Mouse (Mus musculus): ENCODE measurements around the gene Lce6a.

Gene Lce6a

DNA sequence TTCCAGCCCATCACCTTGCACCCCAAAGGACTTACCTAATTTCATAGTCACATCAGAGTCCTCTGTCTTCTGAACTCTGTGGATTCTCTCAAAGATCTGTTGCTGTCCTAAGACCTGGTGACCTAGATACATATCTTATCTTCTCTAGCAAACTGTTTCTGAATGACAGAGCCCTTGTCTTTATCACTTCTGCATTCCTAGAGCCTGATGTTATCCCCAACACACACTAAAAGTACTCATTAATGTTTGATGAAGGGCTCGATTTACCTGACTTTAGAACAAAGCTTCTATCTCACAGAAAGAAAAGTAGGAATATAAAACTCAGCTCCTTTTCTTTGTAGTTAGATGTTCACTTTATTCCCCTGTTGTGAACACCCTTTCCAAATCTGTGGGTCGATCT is at the start of gene Lce6a:
TSS of gene Lce6a (minus strand) at position 101 of the 400 bp plus-strand sequence.
- no peak for DNase-seq (ENCODE audit: low spot score)

- DNase-seq (ENCODE audit: low spot score) = no peak
These were observed 48.8 kb upstream of the Lce6a start, which contains the start of gene Lce1a2 for GRCm38 (mm10) chr3:92670215-92670614. TSS of gene Lce1a2 (minus strand) at chr3:92670315.

- no peak for DNase-seq (ENCODE audit: low spot score)
These were observed 35.4 kb upstream of the Lce6a start, which contains the start of gene Lce1b for GRCm38 (mm10) chr3:92656826-92657225. TSS of gene Lce1b (minus strand) at chr3:92656926.

GRCm38 (mm10) chr3:92648207-92648606 is 26.7 kb upstream of the Lce6a start, which contains the start of gene Lce1a1:
TSS of gene Lce1a1 (minus strand) at chr3:92648307.
- no peak for DNase-seq (ENCODE audit: low spot score)

GRCm38 (mm10) chr3:92639854-92640253 is 18.4 kb upstream of the Lce6a start:
- DNase-seq (ENCODE audit: low spot score) = no peak

DNA sequence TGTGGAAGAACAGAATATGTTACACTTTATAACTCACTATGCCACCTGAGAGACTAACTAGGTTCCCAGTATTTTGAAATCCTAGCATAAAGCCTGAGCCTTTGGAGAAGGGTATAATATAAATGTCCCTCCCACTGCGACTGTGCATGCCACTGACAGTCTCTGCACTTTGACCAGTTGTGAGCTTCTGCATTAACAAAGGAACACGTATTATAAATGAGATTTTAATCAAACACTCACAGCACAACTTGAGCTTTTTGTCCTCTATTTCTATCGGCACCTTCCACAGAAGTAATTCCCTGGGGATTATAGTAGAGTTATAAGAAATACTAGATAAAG is 17.2 kb upstream of the Lce6a start:
- DNase-seq (ENCODE audit: low spot score) = no peak

DNA sequence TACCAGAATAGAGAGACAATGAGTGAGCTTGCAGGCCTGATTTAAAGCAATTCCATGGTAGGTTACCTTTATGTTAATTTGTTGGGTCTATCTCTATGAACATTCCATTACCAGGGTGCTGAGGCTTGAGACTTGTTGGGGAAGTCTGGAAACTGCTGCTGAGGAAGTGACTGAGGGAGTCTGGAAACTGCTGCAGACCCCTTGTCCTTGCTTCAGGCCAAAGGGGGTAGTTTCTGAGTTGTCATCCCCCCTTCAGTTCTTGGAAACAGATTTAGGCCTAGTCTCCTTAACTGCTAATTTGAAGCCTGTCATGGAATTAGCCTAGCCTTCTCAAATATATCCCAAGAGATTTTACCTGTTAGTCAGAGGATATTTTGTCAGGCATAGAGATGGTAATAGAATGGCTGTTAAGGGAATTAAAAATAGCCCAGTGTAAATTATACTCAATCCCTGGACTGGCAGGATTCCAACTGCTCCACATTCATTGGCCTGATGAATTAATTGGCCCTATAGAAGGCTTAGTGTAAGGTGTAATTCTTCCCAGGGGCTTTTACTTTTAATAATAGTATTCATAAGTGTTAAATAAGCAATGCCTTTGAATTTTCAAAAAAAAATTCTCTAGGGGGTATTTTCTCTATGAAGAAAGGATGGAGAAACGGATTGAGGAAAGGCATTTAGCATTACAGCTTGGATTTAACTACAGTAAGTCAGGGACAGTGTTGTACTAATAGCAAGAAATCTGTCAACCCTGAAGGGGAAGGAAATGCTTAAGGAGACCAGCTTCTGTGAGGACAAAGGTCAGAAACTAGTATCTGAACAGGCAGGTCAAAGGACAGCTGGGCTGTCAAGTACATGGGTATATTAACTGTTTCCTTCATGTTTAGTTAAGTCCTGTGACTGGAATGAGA is 16.5 kb upstream of the Lce6a start:
- no peak for DNase-seq (ENCODE audit: low spot score)

GRCm38 (mm10) chr3:92609804-92610203 is 11.7 kb downstream of the Lce6a start:
- no peak for DNase-seq (ENCODE audit: low spot score)

DNA sequence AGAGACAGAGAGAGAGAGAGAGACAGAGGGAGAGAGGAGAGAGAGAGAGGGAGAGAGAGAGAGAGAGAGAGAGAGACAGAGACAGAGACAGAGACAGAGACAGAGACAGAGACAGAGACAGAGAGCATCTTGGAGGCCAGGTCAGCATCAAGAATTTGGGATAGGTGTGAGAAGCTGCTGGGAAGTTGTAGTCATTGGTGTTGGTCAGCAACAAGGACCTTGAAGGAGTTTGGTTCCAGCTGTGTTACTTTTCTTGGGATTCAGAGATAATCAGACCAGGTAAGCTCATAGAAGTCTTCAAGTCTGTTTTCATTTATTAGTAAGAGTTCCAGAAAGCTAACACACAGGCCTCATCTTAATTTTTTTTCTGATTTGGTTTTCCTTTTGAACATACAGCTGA is 14.1 kb downstream of the Lce6a start, which contains the start of gene 2210017I01Rik:
TSS of gene 2210017I01Rik (minus strand) at position 101 of the 400 bp plus-strand sequence.
- DNase-seq (ENCODE audit: low spot score) = no peak

DNA sequence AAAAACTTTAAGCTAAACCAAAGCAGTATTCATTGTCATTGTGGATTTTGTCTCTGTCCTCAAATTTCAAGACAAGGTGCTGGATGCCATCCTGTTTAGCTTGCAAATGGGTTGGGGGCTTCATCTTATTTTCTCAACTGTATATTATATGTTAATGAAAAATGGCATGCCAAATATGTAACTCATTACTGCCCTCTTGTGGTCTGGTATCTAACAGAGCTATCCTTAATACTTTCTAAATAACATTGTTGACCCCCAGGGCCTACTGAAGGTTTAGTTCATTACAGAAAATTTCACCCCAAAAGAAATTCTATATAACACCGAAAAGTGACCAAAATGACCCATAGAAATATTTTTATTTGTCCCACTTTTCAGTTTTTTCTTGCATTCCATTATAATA is 19.3 kb downstream of the Lce6a start:
- DNase-seq (ENCODE audit: low spot score) = no peak

GRCm38 (mm10) chr3:92600456-92600855 is 21.0 kb downstream of the Lce6a start:
- DNase-seq (ENCODE audit: low spot score) = no peak

- no peak for DNase-seq (ENCODE audit: low spot score)
These were observed 21.5 kb downstream of the Lce6a start for GRCm38 (mm10) chr3:92599973-92600372.

DNA sequence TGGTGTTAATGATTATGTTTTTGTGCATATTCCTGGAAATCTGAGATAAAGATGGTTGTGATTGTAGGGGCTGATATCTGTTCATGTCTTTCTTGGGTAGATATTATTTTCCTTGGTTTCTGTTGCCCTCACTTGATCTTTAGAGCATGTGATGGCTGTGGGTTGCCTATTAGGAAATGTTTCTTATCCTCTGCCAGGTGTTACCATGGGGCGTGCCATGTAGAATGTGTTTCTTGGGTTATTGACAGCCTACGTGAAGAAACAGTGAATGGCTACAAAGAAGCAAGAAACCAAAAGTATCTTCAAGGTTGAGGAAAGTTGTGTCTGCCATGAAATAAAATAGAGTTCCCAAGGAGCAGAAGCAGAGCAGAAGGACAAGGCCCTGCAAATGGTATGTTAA is 23.0 kb downstream of the Lce6a start:
- no peak for DNase-seq (ENCODE audit: low spot score)

- DNase-seq (ENCODE audit: low spot score) = no peak
These were observed 32.6 kb downstream of the Lce6a start, which contains the start of gene Smcp for GRCm38 (mm10) chr3:92588858-92589257. TSS of gene Smcp (minus strand) at chr3:92588997.

GRCm38 (mm10) chr3:92587190-92587589 is 34.3 kb downstream of the Lce6a start:
- no peak for DNase-seq (ENCODE audit: low spot score)

DNA sequence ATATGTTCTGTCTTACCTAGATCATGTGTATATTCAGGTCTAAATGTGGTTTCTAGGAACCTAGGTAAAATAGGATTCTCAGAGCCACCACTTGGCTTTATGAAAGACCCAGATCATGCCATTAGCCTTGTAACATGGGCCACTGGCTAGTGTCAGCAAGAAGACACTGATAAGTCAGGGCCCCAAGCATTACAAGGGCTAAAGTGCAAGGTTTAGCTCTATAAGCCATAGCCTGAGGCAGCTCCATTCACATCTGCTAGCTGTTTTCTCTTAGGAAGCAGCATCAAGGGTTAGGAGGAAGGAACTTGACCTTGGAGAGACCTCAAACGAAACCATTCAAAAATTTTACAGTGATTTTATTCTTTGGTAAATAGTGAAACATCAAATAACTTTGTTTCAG is 36.4 kb downstream of the Lce6a start:
- no peak for DNase-seq (ENCODE audit: low spot score)

DNA sequence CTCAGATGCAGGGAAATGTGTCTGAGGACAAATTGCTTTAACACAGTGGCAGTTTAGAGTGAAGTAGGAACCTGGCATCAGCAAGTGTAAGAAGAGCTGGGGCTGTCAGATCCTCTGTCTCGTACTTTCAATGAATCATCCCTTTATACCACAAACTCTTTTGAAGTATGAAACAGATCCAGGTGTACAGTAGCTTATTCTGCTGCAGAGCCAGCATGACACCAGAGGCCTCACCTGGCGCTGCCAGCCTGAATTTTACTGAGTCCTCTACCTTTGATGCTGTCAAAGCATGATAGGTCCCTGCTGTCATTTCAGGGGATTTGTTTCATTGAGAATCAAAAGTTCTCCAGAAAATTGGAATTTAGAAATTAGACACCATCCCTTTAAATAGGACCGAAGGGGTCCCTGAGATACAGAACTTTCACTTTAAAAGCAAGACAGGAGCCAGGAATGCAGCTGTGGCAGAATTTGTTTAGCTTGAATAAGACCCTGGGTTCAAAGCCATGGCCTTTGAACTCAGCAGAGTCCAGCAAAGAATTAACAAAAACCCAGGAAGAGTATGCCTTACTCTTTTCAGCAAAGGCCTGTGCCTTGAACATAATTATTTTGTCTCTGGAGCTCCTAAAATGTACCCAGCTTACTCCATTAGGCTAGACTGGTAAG is 38.2 kb downstream of the Lce6a start:
- DNase-seq (ENCODE audit: low spot score) = no peak

- no peak for DNase-seq (ENCODE audit: low spot score)
These were observed 42.0 kb downstream of the Lce6a start for GRCm38 (mm10) chr3:92579508-92579907.

DNA sequence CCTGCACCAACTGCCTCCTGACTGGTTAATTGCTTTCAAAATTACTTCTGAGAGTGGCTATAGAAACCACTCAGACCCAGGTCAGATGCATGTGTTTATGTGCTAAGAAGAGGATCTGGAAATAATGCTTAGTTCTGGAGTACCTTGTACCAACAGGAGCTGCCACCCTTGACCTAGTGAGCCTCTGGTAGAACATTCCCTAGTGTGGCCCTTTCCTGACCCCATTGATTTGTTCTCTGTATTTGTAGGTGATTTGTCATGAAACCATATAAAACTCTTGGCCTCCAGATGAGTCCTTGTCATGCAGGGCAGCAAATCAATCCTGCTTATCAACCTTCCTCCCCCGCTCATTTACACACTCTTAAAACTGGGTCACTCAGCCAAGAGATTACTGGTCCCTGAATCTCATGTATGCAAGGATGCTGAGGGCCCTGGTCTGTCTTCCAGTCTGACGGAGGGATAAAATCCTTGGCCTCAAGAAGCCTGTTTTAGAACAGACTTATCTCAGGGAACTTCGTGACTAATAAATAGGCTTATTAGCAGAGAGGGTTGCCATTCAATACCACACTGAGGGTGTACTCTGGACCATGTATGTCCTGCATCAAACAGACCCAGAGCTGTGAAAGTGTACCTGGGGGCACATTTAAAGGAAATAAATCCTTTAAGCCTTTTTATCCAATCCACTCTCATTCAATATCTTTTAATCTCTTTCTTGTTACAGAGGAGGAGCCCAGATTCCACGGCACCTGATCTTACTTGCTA is 42.6 kb downstream of the Lce6a start:
- DNase-seq (ENCODE audit: low spot score) = no peak

DNA sequence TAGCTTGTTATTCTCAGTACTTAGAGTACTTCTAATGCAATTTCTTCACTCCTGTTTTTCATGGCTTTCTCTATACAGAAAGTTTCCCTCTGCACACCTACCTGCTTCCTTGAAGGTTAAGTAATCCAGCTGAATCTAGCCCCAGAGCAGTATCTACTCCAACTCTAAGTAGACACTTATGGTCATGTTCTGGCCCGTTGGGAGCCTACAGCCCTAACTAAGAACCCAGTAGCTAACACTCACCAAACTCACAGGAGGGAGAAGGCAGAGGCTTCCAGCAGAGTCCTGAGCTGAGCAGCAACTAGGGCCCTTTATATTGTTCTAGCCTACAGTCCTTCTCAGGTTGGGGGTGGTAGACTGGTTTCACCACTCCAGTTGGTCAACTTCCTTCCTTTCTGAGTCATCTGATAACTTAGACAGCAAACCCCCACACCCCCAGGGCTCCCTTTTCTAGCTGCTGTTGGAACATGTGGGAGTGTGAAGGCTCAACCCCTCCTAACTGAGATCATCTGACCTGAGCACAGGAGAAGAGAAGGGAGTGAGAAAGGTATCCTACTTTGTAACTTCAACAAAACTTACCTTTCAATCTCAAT is 47.9 kb downstream of the Lce6a start, which contains the start of gene Ivl:
TSS of gene Ivl (minus strand) at position 287 of the 593 bp plus-strand sequence.
- no peak for DNase-seq (ENCODE audit: low spot score)

DNA sequence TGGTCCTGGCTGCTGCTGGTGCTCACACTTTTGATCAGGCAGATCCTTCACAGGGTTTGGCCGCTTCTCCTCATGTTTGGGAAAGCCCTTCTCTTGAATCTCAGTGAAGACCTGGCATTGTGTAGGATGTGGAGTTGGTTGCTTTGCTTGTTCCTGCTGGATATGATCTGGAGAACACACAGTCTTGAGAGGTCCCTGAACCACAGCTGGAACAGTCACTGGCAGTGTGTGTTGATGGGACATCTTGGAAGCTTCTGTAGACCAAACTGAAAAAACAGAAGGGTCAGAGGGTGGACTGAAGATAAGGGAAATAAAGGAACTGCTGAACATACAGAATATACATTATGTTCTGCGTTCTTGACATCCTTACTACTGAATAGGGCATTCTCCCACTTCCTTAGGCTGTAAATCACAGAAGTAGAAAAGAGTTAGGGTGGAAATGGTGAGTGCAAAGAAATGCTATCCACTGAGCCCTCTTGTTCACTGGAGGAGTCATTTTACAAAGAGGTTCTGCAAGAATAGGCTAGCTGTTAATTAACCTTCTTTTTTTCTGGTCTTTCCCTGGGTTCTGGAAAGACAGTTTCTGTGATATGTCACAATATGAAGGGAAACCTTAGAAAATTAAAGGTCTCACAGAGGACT is 48.8 kb downstream of the Lce6a start:
- DNase-seq (ENCODE audit: low spot score) = no peak
